Comparison of ENCODE assay signal across 9 mouse cellular contexts in the genomic region with DNA sequence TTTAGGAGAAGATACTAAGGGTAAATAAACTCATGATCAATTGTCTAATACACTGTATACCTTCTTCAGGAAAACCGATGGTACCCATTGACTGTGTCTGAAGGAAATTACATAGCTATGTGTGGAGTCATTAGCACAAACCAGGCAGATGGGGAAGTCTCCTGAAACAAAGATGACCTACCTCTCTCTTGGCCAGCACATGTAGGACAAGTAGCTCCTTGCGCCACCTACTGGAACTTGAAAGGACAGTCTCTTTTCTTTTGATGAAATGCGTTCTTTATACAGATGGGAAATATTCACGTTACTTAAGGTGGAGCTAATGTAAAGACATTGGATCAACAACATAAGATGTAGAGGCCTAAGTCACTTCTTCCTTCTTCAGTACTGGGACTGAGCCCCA. TPM values are rescaled to one million over a fixed set of nuclear protein-coding genes. Genes with fewer than 3 reads are reported as not detected.
A peak's percentile ranks its signal among the peaks of the same experiment; 100 is the strongest.
DNase-seq lines count a peak whose midpoint lies in the region; ATAC-seq lines count a peak whose summit lies in the region.
"Had no signal": no experiment of that assay in that cellular context is flagged by ENCODE, and none has a peak within 500 bp of the region (broad histone marks: within the 10 kb centered on the region; RNA-seq: fewer than 3 reads in every experiment).

No protein-coding gene starts in this region.

- H3K27ac ChIP-seq in heart, embryonic 11.5 days (ENCODE audit: low read depth, low read length), result no peak overlapping the region
- H3K27ac ChIP-seq: liver, embryonic 15.5 days had no signal

- no peaks in the 10 kb centered on the region for H3K4me1 ChIP-seq in heart, embryonic 11.5 days (ENCODE audit: control insufficient read depth, insufficient read depth, low read length)
- H3K4me1 ChIP-seq: liver, embryonic 15.5 days had no signal

- no peak overlapping the region for H3K4me2 ChIP-seq in heart, embryonic 11.5 days
- H3K4me2 ChIP-seq: liver, embryonic 15.5 days had no signal

- 4% methylated on average over 4 of the region's 4 CpGs for WGBS in heart, embryonic 11.5 days (ENCODE audit: insufficient replicate concordance)

- H3K9ac ChIP-seq in heart, embryonic 11.5 days (ENCODE audit: low read depth, low read length), result no peak overlapping the region
- H3K9ac ChIP-seq: liver, embryonic 15.5 days had no signal

- no peak for ATAC-seq in heart, embryonic 11.5 days (replicated peaks; ENCODE audit: insufficient number of reproducible peaks, low FRiP score, low TSS enrichment)
- peak; percentile 50; the same call in 1 of the 2 replicates for ATAC-seq in megakaryocyte-erythroid progenitor cell, adult 5-6 weeks (replicated peaks; ENCODE audit: low FRiP score, low TSS enrichment, poor library complexity, severe bottlenecking)

- no peaks in the 10 kb centered on the region for H3K27me3 ChIP-seq in heart, embryonic 11.5 days (ENCODE audit: control insufficient read depth, insufficient read depth, low read length)
- H3K27me3 ChIP-seq: liver, embryonic 15.5 days had no signal

- no peak overlapping the region for H3K4me3 ChIP-seq in heart, embryonic 11.5 days (ENCODE audit: low read depth, low read length)
- H3K4me3 ChIP-seq: liver, embryonic 15.5 days had no signal

- no peaks in the 10 kb centered on the region for H3K36me3 ChIP-seq in heart, embryonic 11.5 days (ENCODE audit: control insufficient read depth, insufficient read depth, low read length)
- H3K36me3 ChIP-seq: liver, embryonic 15.5 days had no signal

- H3K9me3 ChIP-seq in heart, embryonic 11.5 days (replicated peaks; ENCODE audit: control insufficient read depth, low read length), result no peaks in the 10 kb centered on the region
- H3K9me3 ChIP-seq: liver, embryonic 15.5 days had no signal

- DNase-seq in heart, adult 18-20 months, result peak; percentile 66 to 77
- peak; percentile 21 for DNase-seq in 3134 (ENCODE audit: extremely low read depth, insufficient read length, low spot score)
- peak; percentile 73 for DNase-seq in NIH3T3 (ENCODE audit: low read depth)
- DNase-seq in embryo, embryonic 10 days (ENCODE audit: low spot score), result peak; percentile 90
- peak; percentile 50 for DNase-seq in hindlimb bud, embryonic 11.5 days (ENCODE audit: extremely low spot score, low read depth, low spot score)
- no peak for DNase-seq in frontal cortex, postnatal 10 days (ENCODE audit: low spot score in 2 of 2)

RNA-seq across cellular contexts. Expression of a gene that starts 7.0 kb away (rescaled TPM):
- total RNA-seq in heart, adult 18-20 months (2021), result 100 to 1,000 TPM; 151 to 172 TPM
- polyA plus RNA-seq in heart, embryonic 11.5 days (2014; fragmentation: Nextera tagmentation; extraction: Ambion mirVana), result 614 and 628 TPM in 2 replicates
- total RNA-seq in megakaryocyte-erythroid progenitor cell, adult 5-6 weeks (2014; fragmentation: Nextera tagmentation), result 858 and 1,123 TPM in 2 replicates
- 286 and 317 TPM in 2 replicates for total RNA-seq in megakaryocyte-erythroid progenitor cell, adult 5-6 weeks (2017)

RNA-seq across cellular contexts. Expression of a gene that starts 19.3 kb away (rescaled TPM):
- total RNA-seq in heart, adult 18-20 months (2021), result 10 to 100 TPM in 1 of 2 experiments, 1 to 10 TPM in 1; 8.8 to 10.4 TPM
- polyA plus RNA-seq in heart, embryonic 11.5 days (2014; fragmentation: Nextera tagmentation; extraction: Ambion mirVana), result 23.6 and 24.4 TPM in 2 replicates
- total RNA-seq in megakaryocyte-erythroid progenitor cell, adult 5-6 weeks (2014; fragmentation: Nextera tagmentation), result 45.9 and 52.1 TPM in 2 replicates
- 81.6 and 90.4 TPM in 2 replicates for total RNA-seq in megakaryocyte-erythroid progenitor cell, adult 5-6 weeks (2017)

RNA-seq across cellular contexts. Expression of a gene that starts 36.4 kb away (rescaled TPM):
- 10 to 100 TPM; 23.2 to 24.4 TPM for total RNA-seq in heart, adult 18-20 months (2021)
- 12.2 and 12.3 TPM in 2 replicates for polyA plus RNA-seq in heart, embryonic 11.5 days (2014; fragmentation: Nextera tagmentation; extraction: Ambion mirVana)
- 12.5 and 13.7 TPM in 2 replicates for total RNA-seq in megakaryocyte-erythroid progenitor cell, adult 5-6 weeks (2014; fragmentation: Nextera tagmentation)
- 20.3 and 24.9 TPM in 2 replicates for total RNA-seq in megakaryocyte-erythroid progenitor cell, adult 5-6 weeks (2017)

Comparison
In these comparisons a context has a peak if more than half of its experiments do, and no peak if none do; other contexts are left out.
1. DNase-seq: peak in heart, adult 18-20 months (2 of 2), 3134 (single experiment), NIH3T3 (single experiment), embryo, embryonic 10 days (single experiment) and hindlimb bud, embryonic 11.5 days (single experiment); none in frontal cortex, postnatal 10 days (0 of 2).
2. RNA of a gene that starts 19.3 kb away (total RNA-seq): 45.9 to 90.4 TPM in megakaryocyte-erythroid progenitor cell, adult 5-6 weeks; 8.8 to 10.4 TPM in heart, adult 18-20 months; every median in the first group is over 4 times any median in the second.